Mouse (Mus musculus): ENCODE measurements around the gene Idh3a.

- no peak for TF ChIP-seq CTCF (IDR thresholded peaks at IDR 0.05; ENCODE audit: control insufficient read depth, insufficient read depth, low read length)
- TF ChIP-seq POLR2A (IDR thresholded peaks at IDR 0.05; ENCODE audit: borderline replicate concordance, control insufficient read depth, low read depth, low read length), result no peak
These were observed 63.2 kb downstream of the Idh3a start for GRCm38 (mm10) chr9:54649360-54649759.

Data from bone marrow, adult 2 months (tissue).